Mouse (Mus musculus) layer of hippocampus, postnatal 14 days (tissue): ENCODE data around the gene Tcte1. TPM values are rescaled to one million over a fixed set of nuclear protein-coding genes. Genes with fewer than 3 reads are reported as not detected.
A peak's percentile ranks its signal among the peaks of the same experiment; 100 is the strongest.

Experiments
- DNase-seq, 2 experiments: peaks; one replicate each; pipeline ENCODE4 v3.0.0; 2021 to 2022; ENCODE audit warnings: low spot score in 2 of 2, mixed read lengths in 1 of 2
- total RNA-seq, 2 experiments: library from RNA; stranded (reverse); gene quantifications; 2 replicates each; pipeline ENCODE4 v1.2.3; 2021

Gene Tcte1
- total RNA-seq, 2 experiments from 2014 or later: 0.88 to 1.1 TPM

DNA sequence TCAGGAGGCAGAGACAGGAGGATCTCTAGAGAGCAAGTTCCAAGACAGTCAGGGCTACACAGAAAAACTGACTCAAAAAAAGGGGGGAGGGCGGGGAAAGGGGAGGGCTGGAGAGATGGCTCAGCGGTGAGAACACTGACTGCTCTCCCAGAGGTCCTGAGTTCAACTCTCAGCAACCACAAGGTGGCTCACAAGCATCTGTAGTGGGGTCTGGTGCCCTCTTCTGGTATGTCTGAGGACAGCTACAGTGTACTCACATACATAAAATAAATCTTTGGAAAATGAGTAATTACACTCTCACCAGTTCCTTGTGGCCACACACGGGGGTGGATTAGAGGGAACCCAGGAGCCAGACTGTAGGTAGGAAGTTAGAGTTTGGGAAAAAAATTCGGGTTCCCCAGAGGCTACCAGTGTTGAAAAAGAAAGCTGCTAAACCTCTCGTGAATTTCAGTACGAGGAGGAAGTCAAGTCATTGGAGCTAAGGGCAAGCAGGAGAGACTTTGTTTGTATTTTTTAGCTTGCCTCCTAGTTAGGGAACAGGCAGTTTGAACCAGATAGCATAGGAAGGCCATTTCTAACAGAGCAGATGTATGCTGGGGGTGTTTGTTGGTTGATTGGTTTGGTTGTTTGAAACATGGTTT, 59.6 kb downstream of the Tcte1 start:
- DNase-seq: no peak

DNA sequence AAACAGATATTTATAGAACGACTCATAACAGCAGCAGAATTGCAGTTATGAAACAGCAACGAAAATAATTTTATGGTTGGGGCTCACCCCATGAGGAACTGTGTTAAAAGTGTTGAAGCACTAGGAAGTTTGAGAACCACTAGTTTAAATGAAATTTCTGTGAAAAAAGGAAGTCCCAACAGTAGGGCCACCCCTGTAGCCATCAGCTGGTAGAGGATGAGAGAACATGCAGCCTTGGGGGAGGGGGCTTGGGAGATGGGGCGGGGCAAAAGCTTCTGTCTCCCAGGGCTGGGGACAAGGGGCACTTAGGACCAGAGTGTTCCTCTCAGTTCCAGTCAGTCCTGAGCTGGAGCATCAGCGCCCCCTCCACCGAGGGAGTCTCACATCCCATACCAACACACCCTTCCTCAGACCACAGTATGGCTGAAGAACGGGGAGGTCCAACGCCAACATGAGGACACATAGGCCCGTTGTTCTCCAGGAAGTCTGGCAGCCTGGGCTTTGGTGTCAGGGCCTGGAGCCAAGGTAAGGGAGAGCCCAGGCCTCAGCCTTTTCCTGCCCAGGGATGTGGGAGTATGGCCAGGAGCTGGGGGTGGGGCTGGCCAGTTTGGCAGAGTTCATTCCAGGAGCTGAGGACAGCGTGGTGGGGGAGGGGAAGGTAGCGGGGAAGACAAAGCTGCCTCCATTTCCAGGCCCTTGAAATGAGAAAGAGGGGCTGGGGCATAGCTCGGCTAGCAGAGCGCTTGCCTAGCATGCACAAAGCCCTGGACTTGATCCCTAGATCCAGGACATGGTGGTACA, 61.1 kb downstream of the Tcte1 start:
- DNase-seq: peak; percentile 75 to 84

DNA sequence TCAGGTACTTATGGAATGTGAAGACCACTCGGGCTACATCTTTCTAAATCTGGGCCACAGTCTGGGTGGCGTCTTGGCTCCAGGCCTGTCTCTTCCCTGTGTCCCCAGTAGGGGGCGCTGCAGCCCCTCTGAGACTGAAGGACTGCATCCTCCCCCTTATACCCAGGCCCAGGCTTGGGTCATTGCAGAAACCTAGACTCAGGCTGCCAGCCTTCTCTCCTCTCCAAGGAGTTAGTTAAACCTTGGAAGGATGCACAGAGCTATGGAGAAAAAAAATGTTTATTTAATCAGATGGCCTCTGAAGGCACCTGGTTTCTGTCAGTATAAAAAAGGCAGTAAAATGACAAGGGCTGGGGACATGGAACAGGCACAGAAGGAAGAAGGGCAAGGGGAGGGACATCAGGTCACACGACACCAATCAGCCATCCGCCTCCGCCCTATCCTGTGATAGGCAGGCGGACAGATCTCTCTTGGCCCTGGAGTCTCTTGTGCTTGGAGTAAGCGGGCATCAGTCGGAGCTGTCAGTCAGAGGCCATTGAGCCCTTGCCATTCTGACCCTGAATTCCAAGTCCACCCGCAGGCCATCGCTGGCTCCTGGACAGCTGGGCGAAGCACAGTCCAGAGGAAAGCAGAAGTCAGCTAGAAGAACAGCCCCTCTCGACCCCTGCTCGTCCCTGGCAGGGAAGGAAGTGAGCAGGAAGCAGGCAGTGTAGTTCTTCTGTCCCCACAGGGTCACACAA, 61.9 kb downstream of the Tcte1 start:
- DNase-seq: peak; percentile 80 to 86

DNA sequence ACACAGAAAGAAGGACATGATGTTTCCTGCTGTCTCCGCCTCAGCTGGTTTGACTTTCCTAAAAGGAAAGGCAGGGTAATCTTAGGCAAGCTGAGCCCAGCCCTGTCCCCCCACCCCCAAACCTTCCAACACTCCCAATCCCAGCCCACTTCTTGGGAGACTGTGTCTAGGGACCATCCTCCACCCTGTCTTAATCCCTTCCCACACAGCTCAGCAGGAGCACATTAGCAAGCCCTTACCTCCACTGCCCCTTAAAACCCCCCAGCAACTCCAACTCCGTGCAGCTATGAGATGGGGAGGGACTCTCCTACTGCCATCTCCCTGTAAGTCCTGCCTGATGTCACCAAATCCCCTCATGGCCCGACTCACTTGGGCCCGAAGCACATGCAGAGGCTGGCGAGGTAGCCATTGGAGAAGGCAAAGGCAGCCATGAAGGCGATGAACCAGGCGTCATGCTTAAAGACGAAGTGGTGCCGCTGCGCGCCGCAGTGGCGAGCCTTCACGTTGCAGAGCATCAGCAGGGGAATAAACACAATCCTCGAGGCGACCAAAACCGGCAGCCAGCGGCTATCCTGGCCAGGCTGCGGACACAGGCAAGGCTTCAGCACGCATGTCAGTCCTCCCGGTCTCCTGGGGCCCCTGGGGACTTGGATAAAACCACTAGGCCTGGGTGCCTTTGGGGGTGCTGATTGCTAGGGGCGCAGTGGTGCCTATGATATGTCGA, 62.7 kb downstream of the Tcte1 start:
- DNase-seq: no peak

DNA sequence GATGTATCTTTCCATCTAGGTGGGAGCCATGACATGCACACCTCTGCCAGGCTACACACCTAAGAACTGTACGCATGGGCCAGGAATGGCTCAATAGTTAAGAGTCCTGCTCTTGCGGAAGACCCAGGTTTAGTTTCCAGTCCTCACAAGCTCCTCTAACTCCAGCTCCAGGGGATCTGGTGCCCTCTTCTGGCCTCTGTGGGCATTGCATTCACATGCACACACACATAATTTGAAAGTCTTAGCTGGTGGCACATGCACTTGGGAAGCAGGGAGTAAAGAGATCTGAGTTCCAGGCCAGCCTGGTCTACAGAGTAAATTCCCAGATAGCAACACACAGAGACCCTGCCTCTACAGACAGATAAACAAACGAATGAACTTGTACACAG, 63.2 kb downstream of the Tcte1 start:
- DNase-seq: peak in 1 of 2 experiments; percentile 10

DNA sequence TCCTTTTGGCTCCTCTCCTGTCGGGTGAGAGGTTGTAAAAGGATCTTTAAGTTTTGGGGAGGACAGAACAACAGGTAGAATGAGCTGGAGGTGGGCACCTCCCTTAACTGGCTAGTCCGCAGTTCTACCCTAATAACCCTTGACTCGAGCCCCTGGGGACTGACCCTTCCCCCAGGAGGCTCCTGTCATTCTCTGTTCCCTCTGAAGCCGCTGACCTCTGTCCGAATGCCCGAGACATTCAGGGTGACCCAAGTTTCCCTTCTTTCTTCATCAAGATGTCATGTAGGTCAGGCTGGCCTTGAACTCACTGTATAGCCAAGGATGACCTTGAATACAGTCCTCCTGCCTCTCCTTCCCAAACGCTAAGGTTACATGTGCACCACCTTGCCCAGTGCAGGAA, 65.1 kb downstream of the Tcte1 start:
- DNase-seq: no peak

DNA sequence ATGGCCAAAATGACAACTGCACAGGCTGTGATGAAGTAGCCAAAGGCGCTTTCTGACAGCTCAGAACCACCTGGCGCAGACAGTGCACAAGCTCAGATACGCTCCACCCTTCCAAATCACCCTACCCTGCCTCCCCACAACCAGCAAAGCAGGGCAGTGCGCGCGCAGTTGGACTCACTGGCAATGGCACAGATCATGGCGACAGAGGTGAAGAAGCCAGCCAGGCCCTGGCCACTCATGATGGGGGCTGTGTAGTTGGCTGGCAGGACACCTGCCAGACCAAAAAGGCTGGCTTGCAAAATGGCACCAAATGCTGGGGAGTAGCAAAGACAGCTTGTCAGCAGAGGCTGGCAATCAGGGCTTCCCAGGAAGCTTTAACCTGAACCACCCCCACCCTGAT, 66.0 kb downstream of the Tcte1 start:
- peak; percentile 8 to 33 for DNase-seq

DNA sequence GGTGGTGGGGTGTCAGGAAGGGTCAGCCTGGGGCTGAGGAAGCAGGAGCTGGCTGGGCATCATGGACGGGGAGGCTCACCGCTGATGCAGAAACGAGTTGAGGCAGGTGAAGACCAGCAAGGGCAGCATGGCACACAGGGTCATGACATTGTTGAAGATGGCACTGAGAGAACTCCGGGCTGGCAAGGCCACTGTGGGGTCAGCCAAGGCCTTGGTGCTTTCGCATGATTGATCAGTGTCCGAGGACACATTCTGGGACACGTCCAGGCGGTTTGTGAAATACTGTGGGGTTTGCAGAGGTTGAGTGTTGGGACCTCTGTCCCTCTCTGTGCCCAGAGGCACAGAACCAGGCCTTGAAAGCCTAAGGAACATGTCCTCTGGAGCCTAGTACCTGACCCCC, 66.6 kb downstream of the Tcte1 start:
- peak; percentile 2 to 7 for DNase-seq

DNA sequence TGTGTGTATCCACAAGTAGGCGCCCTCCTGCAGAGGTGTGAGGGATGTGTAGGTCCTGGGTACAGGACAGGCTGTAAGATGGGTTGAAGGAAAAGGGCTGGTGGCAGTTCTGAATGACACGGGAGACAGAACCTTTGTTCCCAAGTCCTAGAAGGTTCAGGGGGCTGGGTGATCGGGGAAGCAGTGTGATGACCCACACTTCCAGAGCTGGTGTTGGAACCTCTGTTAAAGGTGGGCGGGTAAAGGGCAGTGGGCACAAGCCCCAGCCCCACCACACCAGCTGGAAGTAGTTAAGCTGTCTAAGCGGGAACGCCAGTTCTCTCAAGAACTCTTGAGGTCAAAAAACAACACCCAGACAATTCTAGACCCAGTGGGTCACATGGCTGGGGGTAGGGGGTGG, 67.2 kb downstream of the Tcte1 start:
- peak in 1 of 2 experiments; percentile 2 for DNase-seq

DNA sequence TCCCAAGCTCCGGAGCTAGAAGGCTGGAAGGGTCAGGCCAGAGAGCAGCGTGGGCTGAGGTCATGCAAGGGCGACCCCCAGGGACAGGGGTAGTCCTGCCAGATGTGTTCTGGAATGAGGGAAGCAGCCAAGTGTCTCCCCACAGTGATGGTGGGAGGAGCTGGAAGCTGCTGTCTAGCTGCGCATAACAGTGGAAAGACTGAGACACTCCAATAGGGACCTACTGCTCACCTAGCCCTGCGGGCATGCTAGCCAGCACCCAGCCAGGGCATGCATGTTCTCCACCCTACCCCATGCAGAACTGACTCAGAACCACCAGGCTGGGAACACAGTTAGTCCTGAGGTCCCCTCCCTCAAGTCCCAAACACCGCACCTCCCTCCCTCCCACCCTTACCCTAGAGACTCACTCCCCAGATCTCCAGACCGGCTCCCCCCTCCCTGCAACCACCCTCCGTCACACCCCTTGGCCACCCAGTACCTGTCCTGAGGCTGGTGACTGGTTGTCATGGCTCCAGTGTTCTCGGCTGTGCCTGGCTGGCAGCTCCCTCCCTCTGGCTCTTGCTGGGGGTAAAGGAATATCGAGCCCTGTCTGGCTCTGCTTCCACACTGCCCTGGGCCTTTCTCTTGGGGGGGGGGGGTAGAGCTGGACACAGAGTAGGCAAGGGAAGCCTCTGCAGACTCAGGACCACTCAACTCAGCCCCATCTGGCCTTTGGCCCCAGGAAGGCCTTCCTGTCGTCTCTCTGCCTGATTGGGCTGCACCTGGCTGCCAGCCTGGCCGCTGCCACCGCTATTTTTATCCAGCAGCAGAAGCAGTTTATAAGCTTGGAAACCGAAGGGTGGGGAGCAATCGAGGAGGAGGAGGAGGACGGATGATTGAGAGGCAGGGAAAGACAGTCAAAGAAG, 68.7 kb downstream of the Tcte1 start:
- peak in 1 of 2 experiments; percentile 12 for DNase-seq

Other genes starting within 250 kb of the Tcte1 start
- gene Cdc5l, start 89.7 kb upstream of the Tcte1 start, total RNA-seq: 10 to 100 TPM; 47.0 to 50.2 TPM
- 1 to 10 TPM; 5.0 to 5.4 TPM for gene Spats1, start 48.0 kb upstream of the Tcte1 start, total RNA-seq
- 10 to 100 TPM; 20.4 to 24.2 TPM for gene Aars2, start 16.6 kb upstream of the Tcte1 start, total RNA-seq
- gene Tmem151b, start 26.2 kb downstream of the Tcte1 start, total RNA-seq: 100 to 1,000 TPM; 106 to 107 TPM
- gene Nfkbie, start 32.3 kb downstream of the Tcte1 start, total RNA-seq: 1 to 10 TPM; 3.4 to 3.6 TPM
- 10 to 100 TPM; 47.3 to 52.8 TPM for gene Slc35b2, start 40.4 kb downstream of the Tcte1 start, total RNA-seq
- gene Hsp90ab1, start 49.8 kb downstream of the Tcte1 start, total RNA-seq: 1,000 to 10,000 TPM; 1,658 to 1,733 TPM
- 10 to 100 TPM; 17.5 to 22.9 TPM for gene Slc29a1, start 76.2 kb downstream of the Tcte1 start, total RNA-seq
- not detected for gene Mymx, start 78.7 kb downstream of the Tcte1 start, total RNA-seq
- under 1 TPM; 0.14 to 0.25 TPM for gene Capn11, start 135.9 kb downstream of the Tcte1 start, total RNA-seq
- 10 to 100 TPM; 36.4 to 43.5 TPM for gene Mrpl14, start 162.9 kb downstream of the Tcte1 start, total RNA-seq
- 100 to 1,000 TPM; 219 to 224 TPM for gene Tmem63b, start 163.5 kb downstream of the Tcte1 start, total RNA-seq
- not detected for gene 1600014C23Rik, start 210.4 kb downstream of the Tcte1 start, total RNA-seq